ENCODE assay signal across 8 mouse cellular contexts in the genomic region with DNA sequence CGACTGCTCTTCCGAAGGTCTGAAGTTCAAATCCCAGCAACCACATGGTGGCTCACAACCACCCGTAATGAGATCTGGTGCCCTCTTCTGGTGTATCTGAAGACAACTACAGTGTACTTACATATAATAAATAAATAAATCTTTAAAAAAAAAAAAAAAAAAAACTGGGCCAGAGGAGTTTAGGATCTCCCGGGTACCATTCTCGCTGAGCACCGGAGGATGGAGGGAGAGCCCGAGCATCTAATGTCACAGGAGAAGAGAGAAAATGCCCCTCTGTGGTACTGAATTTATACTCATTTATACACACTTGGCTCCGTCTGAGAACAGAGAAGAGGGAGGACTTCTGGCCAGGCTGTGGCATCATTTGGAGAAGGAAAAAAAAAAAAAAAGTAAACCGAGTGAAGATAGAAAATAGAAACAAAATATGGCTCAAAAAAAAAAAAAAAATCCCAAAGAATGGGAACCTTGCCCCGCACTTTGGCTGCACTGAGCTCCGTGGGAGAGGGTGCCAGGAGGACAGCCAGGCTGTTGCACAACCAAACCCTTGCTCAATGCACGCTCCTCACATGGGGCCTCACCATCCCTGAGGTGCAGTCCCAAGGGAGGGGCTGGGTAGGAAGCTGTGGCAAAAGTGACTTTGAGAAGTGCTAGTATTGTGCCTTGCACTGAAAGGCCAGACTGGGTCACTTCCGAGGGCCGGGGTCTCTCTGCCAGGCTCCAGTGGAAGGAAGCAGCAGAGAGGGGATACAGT. TPM values are rescaled to one million over a fixed set of nuclear protein-coding genes. Genes with fewer than 3 reads are reported as not detected.
DNase-seq lines count a peak whose midpoint lies in the region; ATAC-seq lines count a peak whose summit lies in the region.

No protein-coding gene starts in this region.

- no peak overlapping the region for H3K27ac ChIP-seq in embryonic facial prominence, embryonic 14.5 days (replicated peaks; ENCODE audit: low read depth, low read length)
- H3K27ac ChIP-seq in embryonic facial prominence, embryonic 10.5 days (replicated peaks): no peak overlapping the region
- H3K27ac ChIP-seq in liver, embryonic 12.5 days: no peak overlapping the region

- no peaks in the 10 kb centered on the region for H3K36me3 ChIP-seq in embryonic facial prominence, embryonic 14.5 days (ENCODE audit: control insufficient read depth, insufficient read depth, low read length)
- no peaks in the 10 kb centered on the region for H3K36me3 ChIP-seq in embryonic facial prominence, embryonic 10.5 days (replicated peaks)
- no peaks in the 10 kb centered on the region for H3K36me3 ChIP-seq in liver, embryonic 12.5 days

- H3K9me3 ChIP-seq in embryonic facial prominence, embryonic 14.5 days (ENCODE audit: control insufficient read depth, low read length): no peaks in the 10 kb centered on the region
- H3K9me3 ChIP-seq in embryonic facial prominence, embryonic 10.5 days: no peaks in the 10 kb centered on the region
- H3K9me3 ChIP-seq in liver, embryonic 12.5 days (replicated peaks): no peaks in the 10 kb centered on the region

- 0 out of 2 replicates have a peak, but pooled peaks cover 4% of the 10 kb centered on the region for H3K4me1 ChIP-seq in embryonic facial prominence, embryonic 14.5 days (ENCODE audit: control insufficient read depth, insufficient read depth, low read length)
- peaks cover 24% of the 10 kb centered on the region for H3K4me1 ChIP-seq in embryonic facial prominence, embryonic 10.5 days
- no peaks in the 10 kb centered on the region for H3K4me1 ChIP-seq in liver, embryonic 12.5 days

- H3K27me3 ChIP-seq in embryonic facial prominence, embryonic 14.5 days (replicated peaks; ENCODE audit: control insufficient read depth, insufficient read depth, low read length): peaks cover 5% of the 10 kb centered on the region; the same call in 1 of the 2 replicates
- H3K27me3 ChIP-seq in embryonic facial prominence, embryonic 10.5 days (replicated peaks; ENCODE audit: low read depth, poor library complexity, severe bottlenecking): peaks cover 21% of the 10 kb centered on the region
- peaks cover 16% of the 10 kb centered on the region for H3K27me3 ChIP-seq in liver, embryonic 12.5 days (replicated peaks)

- no peak overlapping the region for H3K9ac ChIP-seq in embryonic facial prominence, embryonic 14.5 days (ENCODE audit: low read depth, low read length)
- no peak overlapping the region for H3K9ac ChIP-seq in liver, embryonic 12.5 days

- WGBS in embryonic facial prominence, embryonic 14.5 days: 75% methylated on average over 13 of the region's 14 CpGs
- 78% methylated on average over 14 of the region's 14 CpGs for WGBS in embryonic facial prominence, embryonic 10.5 days
- WGBS in liver, embryonic 12.5 days (ENCODE audit: insufficient replicate concordance): 57% methylated on average over 11 of the region's 14 CpGs

- H3K4me2 ChIP-seq in embryonic facial prominence, embryonic 14.5 days (ENCODE audit: low read depth, low read length): no peak overlapping the region
- H3K4me2 ChIP-seq in liver, embryonic 12.5 days: no peak overlapping the region

- no peak overlapping the region for H3K4me3 ChIP-seq in embryonic facial prominence, embryonic 14.5 days (ENCODE audit: low read depth, low read length)
- H3K4me3 ChIP-seq in embryonic facial prominence, embryonic 10.5 days: no peak overlapping the region
- H3K4me3 ChIP-seq in liver, embryonic 12.5 days: no peak overlapping the region

- intact Hi-C loops in heart, postnatal 14 days (cut with DNase I): no loop called here

- peak; percentile 70; the same call in 1 of the 2 replicates for ATAC-seq in embryonic facial prominence, embryonic 14.5 days (ENCODE audit: low read depth)
- ATAC-seq in liver, embryonic 12.5 days: no peak
- ATAC-seq in megakaryocyte progenitor cell, adult 5-6 weeks (replicated peaks; ENCODE audit: poor library complexity): peak; percentile 99
- no peak for ATAC-seq in megakaryocyte-erythroid progenitor cell, adult 5-6 weeks (replicated peaks; ENCODE audit: low FRiP score, low TSS enrichment, poor library complexity, severe bottlenecking)
- ATAC-seq in activated CD4-positive, CD25-positive, alpha-beta regulatory T cell, adult 4 months: no peak

- no peak for DNase-seq in embryonic facial prominence, embryonic 14.5 days (ENCODE audit: low spot score)
- DNase-seq in embryonic facial prominence, embryonic 10.5 days (ENCODE audit: low spot score): no peak
- DNase-seq in liver: peak; percentile 35
- DNase-seq in heart, postnatal 14 days: peak; percentile 28 to 38

RNA-seq across cellular contexts. Expression of a gene that starts 15.2 kb away (rescaled TPM):
- 48.2 and 48.8 TPM in 2 replicates for polyA plus RNA-seq in embryonic facial prominence, embryonic 14.5 days (2014; fragmentation: Nextera tagmentation; extraction: Ambion mirVana)
- 56.0 and 56.5 TPM in 2 replicates for polyA plus RNA-seq in embryonic facial prominence, embryonic 10.5 days (2016; fragmentation: Nextera tagmentation; extraction: Ambion mirVana)
- 7.6 and 8.2 TPM in 2 replicates for polyA plus RNA-seq in liver, embryonic 12.5 days (2016; fragmentation: Nextera tagmentation; extraction: Ambion mirVana)
- 1 to 10 TPM; 6.0 to 6.6 TPM for total RNA-seq in heart, postnatal 14 days (2021)
- 26.4 and 27.0 TPM in 2 replicates for total RNA-seq in megakaryocyte progenitor cell, adult 5-6 weeks (2015)
- 20.7 and 21.0 TPM in 2 replicates for total RNA-seq in megakaryocyte progenitor cell, adult 5-6 weeks (2017)
- total RNA-seq in megakaryocyte-erythroid progenitor cell, adult 5-6 weeks (2014; fragmentation: Nextera tagmentation): 1.7 and 2.7 TPM in 2 replicates
- 1.2 and 1.9 TPM in 2 replicates for total RNA-seq in megakaryocyte-erythroid progenitor cell, adult 5-6 weeks (2017)
- under 1 TPM; 0.28 to 0.70 TPM for polyA plus RNA-seq in activated CD4-positive, CD25-positive, alpha-beta regulatory T cell, adult 4 months (2017; shearing (Covaris generic))

Comparison
In these comparisons a context has a peak if more than half of its experiments do, and no peak if none do; other contexts are left out.
1. ATAC-seq: peak in embryonic facial prominence, embryonic 14.5 days (single experiment) and megakaryocyte progenitor cell, adult 5-6 weeks (single experiment); none in liver, embryonic 12.5 days (single experiment), megakaryocyte-erythroid progenitor cell, adult 5-6 weeks (single experiment) and activated CD4-positive, CD25-positive, alpha-beta regulatory T cell, adult 4 months (single experiment).
2. DNase-seq: peak in liver (single experiment) and heart, postnatal 14 days (2 of 2); none in embryonic facial prominence, embryonic 14.5 days (single experiment) and embryonic facial prominence, embryonic 10.5 days (single experiment).